In the genomic region with DNA sequence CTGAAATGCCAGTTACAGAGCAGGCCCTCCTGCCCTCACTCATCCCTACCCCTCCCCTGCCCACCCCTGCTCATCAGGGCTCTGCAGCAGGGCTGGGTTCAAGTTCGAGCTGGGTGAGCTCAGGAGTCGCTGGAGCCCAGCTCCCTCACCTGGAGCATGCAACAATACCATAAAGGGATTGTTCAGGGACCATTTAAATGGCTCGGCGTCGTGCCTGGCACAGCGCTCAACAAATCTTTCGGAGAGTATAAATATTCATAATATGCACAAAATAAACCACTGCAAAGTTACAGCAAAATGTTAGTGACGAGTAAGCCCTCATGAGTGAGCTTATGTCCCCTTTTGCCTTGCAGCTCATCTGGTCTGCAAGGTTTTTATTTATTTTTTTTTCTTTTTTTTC, we compare ENCODE assay signal across 24 mouse cellular contexts. TPM values are rescaled to one million over a fixed set of nuclear protein-coding genes. Genes with fewer than 3 reads are reported as not detected.
DNase-seq lines count a peak whose midpoint lies in the region; ATAC-seq and TF ChIP-seq lines count a peak whose summit lies in the region.
"Had no signal": no experiment of that assay in that cellular context is flagged by ENCODE, and none has a peak within 500 bp of the region (broad histone marks: within the 10 kb centered on the region; RNA-seq: fewer than 3 reads in every experiment).

No protein-coding gene starts in this region.

- H3K27ac ChIP-seq in layer of hippocampus, adult 2 months = 0 out of 2 replicates have a peak overlapping the region, but pooled peaks have one; percentile 36
- peak overlapping the region; percentile 78 for H3K27ac ChIP-seq in left cerebral cortex, adult 2 months

- DNase-seq in frontal cortex, postnatal 25 days (ENCODE audit: low spot score in 2 of 2) = no peak
- DNase-seq in layer of hippocampus, adult 2 months (ENCODE audit: low spot score in 2 of 2) = no peak
- no peak for DNase-seq in layer of hippocampus, adult 9-11 months
- peak in 1 of 2 experiments; percentile 37 for DNase-seq in left cerebral cortex, adult 2 months (ENCODE audit: extremely low spot score in 1 of 2, low spot score in 2 of 2)
- no peak for DNase-seq in left cerebral cortex, adult 9 months (ENCODE audit: low spot score in 2 of 2)
- DNase-seq in brain, adult 2 months (ENCODE audit: low read depth, low spot score) = peak; percentile 26
- DNase-seq in urinary bladder, postnatal 4 days (ENCODE audit: low spot score in 2 of 2) = no peak
- DNase-seq: adrenal gland, adult 2 months; adrenal gland, adult 8-10 months; adrenal gland, postnatal 10 days; adrenal gland, postnatal 14 days; adrenal gland, postnatal 25 days; adrenal gland, postnatal 36 days; B cell, adult 2 months; cerebellum, adult 11 months; cerebellum, adult 11-12 months; cerebellum, adult 18-20 months had no signal

- ATAC-seq in frontal cortex, adult (ENCODE audit: low TSS enrichment) = peak; percentile 8
- ATAC-seq: activated CD4-positive, CD25-positive, alpha-beta regulatory T cell, adult 4 months; CD4-positive, CD25-positive, alpha-beta regulatory T cell, adult 4 months; Patski had no signal

- intact Hi-C loops in left cerebral cortex, adult 2 months (cut with DNase I) = no loop called here

- H3K4me3 ChIP-seq in layer of hippocampus, adult 2 months = no peak overlapping the region
- no peak overlapping the region for H3K4me3 ChIP-seq in left cerebral cortex, adult 2 months

- TF ChIP-seq CTCF in layer of hippocampus, adult 2 months (conservative IDR thresholded peaks at IDR 0.05) = no peak
- TF ChIP-seq CTCF in left cerebral cortex, adult 2 months (IDR thresholded peaks at IDR 0.05) = no peak

RNA-seq across cellular contexts. Expression of a gene that starts 25.1 kb away (rescaled TPM):
- total RNA-seq in layer of hippocampus, adult 2 months (2021) = 10 to 100 TPM; 21.7 to 25.9 TPM
- 10 to 100 TPM; 21.2 to 24.1 TPM for total RNA-seq in left cerebral cortex, adult 2 months (2021)
- total RNA-seq: CH12.LX, MEL had no signal

RNA-seq across cellular contexts. Expression of a gene that starts 40.5 kb away (rescaled TPM):
- total RNA-seq in layer of hippocampus, adult 2 months (2021) = 100 to 1,000 TPM; 203 to 223 TPM
- total RNA-seq in left cerebral cortex, adult 2 months (2021) = 100 to 1,000 TPM; 258 to 266 TPM
- total RNA-seq: CH12.LX, MEL had no signal

RNA-seq across cellular contexts. Expression of a gene that starts 59.5 kb away (rescaled TPM):
- total RNA-seq in layer of hippocampus, adult 2 months (2021) = under 1 TPM; 0.69 to 0.97 TPM
- total RNA-seq in left cerebral cortex, adult 2 months (2021) = under 1 TPM; 0.77 to 0.86 TPM
- total RNA-seq: G1E, MEL had no signal
